Mouse (Mus musculus): Measurements from ENCODE around the gene Hal. TPM values are rescaled to one million over a fixed set of nuclear protein-coding genes. Genes with fewer than 3 reads are reported as not detected.

Gene Hal
- polyA plus RNA-seq, 1 experiment, result 0.18 TPM

GRCm38 (mm10) chr10:93541585-93541984 lies 53.0 kb downstream of the Hal start:
- TF ChIP-seq POLR2A (IDR thresholded peaks at IDR 0.05; ENCODE audit: low read depth, low read length) (no peak), CTCF (IDR thresholded peaks at IDR 0.05; ENCODE audit: extremely low read depth, insufficient read depth, insufficient read length, insufficient replicate concordance) (no peak)
- Histone ChIP-seq H3K36me3 (ENCODE audit: control insufficient read depth, insufficient read depth, low read length) (no peaks in the 10 kb centered on the region), H3K4me3 (ENCODE audit: extremely low read depth, insufficient read depth, insufficient read length) (no peak overlapping the region), H3K27me3 (ENCODE audit: control insufficient read depth, insufficient read depth, low read length) (no peaks in the 10 kb centered on the region), H3K4me1 (ENCODE audit: control insufficient read depth, insufficient read depth, insufficient read length) (peaks cover 14% of the 10 kb centered on the region), H3K27ac (ENCODE audit: insufficient read depth, low read length) (no peak overlapping the region)
- peak in 1 of 2 experiments; percentile 41 for DNase-seq (ENCODE audit: low read depth in 1 of 2, low spot score in 2 of 2)
- WGBS, result 60% methylated on average over 1 of the region's 1 CpGs

- H3K27me3 ChIP-seq (ENCODE audit: control insufficient read depth, insufficient read depth, low read length), result no peaks in the 10 kb centered on the region
- no peak overlapping the region for H3K27ac ChIP-seq (ENCODE audit: insufficient read depth, low read length)
- H3K4me3 ChIP-seq (ENCODE audit: extremely low read depth, insufficient read depth, insufficient read length), result no peak overlapping the region
- 37% methylated on average over 4 of the region's 4 CpGs for WGBS
- H3K36me3 ChIP-seq (ENCODE audit: control insufficient read depth, insufficient read depth, low read length), result no peaks in the 10 kb centered on the region
- H3K4me1 ChIP-seq (ENCODE audit: control insufficient read depth, insufficient read depth, insufficient read length), result peaks cover 14% of the 10 kb centered on the region
- DNase-seq (ENCODE audit: low read depth in 1 of 2, low spot score in 2 of 2), result no peak
- TF ChIP-seq CTCF (IDR thresholded peaks at IDR 0.05; ENCODE audit: extremely low read depth, insufficient read depth, insufficient read length, insufficient replicate concordance) (no peak), POLR2A (IDR thresholded peaks at IDR 0.05; ENCODE audit: low read depth, low read length) (no peak)
Observed at GRCm38 (mm10) chr10:93542356-93542755, 53.8 kb downstream of the Hal start.

GRCm38 (mm10) chr10:93543176-93543575 lies 54.6 kb downstream of the Hal start:
- no peak for TF ChIP-seq CTCF (IDR thresholded peaks at IDR 0.05; ENCODE audit: extremely low read depth, insufficient read depth, insufficient read length, insufficient replicate concordance)
- no peak for TF ChIP-seq POLR2A (IDR thresholded peaks at IDR 0.05; ENCODE audit: low read depth, low read length)
- Histone ChIP-seq H3K36me3 (ENCODE audit: control insufficient read depth, insufficient read depth, low read length) (no peaks in the 10 kb centered on the region), H3K27me3 (ENCODE audit: control insufficient read depth, insufficient read depth, low read length) (no peaks in the 10 kb centered on the region), H3K4me3 (ENCODE audit: extremely low read depth, insufficient read depth, insufficient read length) (no peak overlapping the region), H3K4me1 (ENCODE audit: control insufficient read depth, insufficient read depth, insufficient read length) (peaks cover 14% of the 10 kb centered on the region), H3K27ac (ENCODE audit: insufficient read depth, low read length) (no peak overlapping the region)
- whole genome bisulfite sequencing, result 80% methylated on average over 6 of the region's 6 CpGs
- no peak for DNase-seq (ENCODE audit: low read depth in 1 of 2, low spot score in 2 of 2)

DNA sequence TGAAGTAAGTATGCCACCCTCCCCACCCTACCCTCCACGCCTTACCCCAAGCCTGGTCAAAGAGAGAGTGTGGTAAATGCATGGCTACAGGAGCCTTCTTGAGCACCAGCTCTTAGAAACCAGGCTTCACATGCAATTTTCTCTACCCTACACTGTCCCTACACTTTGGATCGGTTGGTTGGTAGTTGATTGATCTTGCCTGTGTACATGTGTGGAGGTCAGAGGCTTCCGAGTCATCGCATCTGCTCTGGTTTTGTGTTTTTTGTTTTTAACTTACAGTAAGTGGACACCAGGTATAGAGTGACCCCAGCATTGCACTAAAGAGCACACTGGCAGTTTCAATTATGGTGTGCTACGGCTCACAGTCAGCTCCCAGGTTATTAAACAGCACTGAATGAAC lies 55.6 kb downstream of the Hal start:
- Histone ChIP-seq H3K4me3 (ENCODE audit: extremely low read depth, insufficient read depth, insufficient read length) (no peak overlapping the region), H3K27me3 (ENCODE audit: control insufficient read depth, insufficient read depth, low read length) (no peaks in the 10 kb centered on the region), H3K27ac (ENCODE audit: insufficient read depth, low read length) (no peak overlapping the region), H3K36me3 (ENCODE audit: control insufficient read depth, insufficient read depth, low read length) (no peaks in the 10 kb centered on the region), H3K4me1 (ENCODE audit: control insufficient read depth, insufficient read depth, insufficient read length) (peaks cover 14% of the 10 kb centered on the region)
- 86% methylated on average over 5 of the region's 5 CpGs for WGBS
- TF ChIP-seq POLR2A (IDR thresholded peaks at IDR 0.05; ENCODE audit: low read depth, low read length), result no peak
- no peak for TF ChIP-seq CTCF (IDR thresholded peaks at IDR 0.05; ENCODE audit: extremely low read depth, insufficient read depth, insufficient read length, insufficient replicate concordance)
- DNase-seq (ENCODE audit: low read depth in 1 of 2, low spot score in 2 of 2), result no peak

DNA sequence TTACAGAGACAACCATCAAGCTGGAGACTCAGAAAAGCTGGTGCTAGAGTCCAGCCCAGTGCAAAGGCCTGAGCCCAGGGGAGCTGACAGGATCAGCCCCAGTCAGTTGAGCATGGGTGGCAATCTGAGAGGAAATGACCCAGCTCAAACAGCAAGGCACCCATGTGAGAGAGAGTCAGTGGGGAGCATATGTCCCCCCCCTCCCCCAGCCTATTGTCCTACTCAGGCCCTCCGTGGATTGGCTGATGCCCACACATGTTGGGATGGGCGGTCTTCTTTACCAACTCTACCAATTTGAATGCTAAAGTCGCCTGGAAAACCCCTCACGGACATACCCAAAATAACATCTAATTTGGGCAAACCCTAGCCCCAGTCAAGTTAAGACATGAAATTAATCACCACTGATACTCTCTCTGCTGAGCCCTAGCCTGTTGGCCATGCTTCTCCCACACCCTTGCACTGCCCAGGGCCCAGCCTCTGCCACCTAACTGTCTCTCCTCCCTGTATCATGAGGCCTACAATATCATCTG lies 59.2 kb downstream of the Hal start:
- Histone ChIP-seq H3K27me3 (ENCODE audit: control insufficient read depth, insufficient read depth, low read length) (no peaks in the 10 kb centered on the region), H3K4me1 (ENCODE audit: control insufficient read depth, insufficient read depth, insufficient read length) (no peaks in the 10 kb centered on the region), H3K36me3 (ENCODE audit: control insufficient read depth, insufficient read depth, low read length) (no peaks in the 10 kb centered on the region), H3K4me3 (ENCODE audit: extremely low read depth, insufficient read depth, insufficient read length) (no peak overlapping the region), H3K27ac (ENCODE audit: insufficient read depth, low read length) (no peak overlapping the region)
- TF ChIP-seq CTCF (IDR thresholded peaks at IDR 0.05; ENCODE audit: extremely low read depth, insufficient read depth, insufficient read length, insufficient replicate concordance), result no peak
- TF ChIP-seq POLR2A (IDR thresholded peaks at IDR 0.05; ENCODE audit: low read depth, low read length), result no peak
- WGBS, result 82% methylated on average over 4 of the region's 4 CpGs
- DNase-seq (ENCODE audit: low read depth in 1 of 2, low spot score in 2 of 2), result no peak

DNA sequence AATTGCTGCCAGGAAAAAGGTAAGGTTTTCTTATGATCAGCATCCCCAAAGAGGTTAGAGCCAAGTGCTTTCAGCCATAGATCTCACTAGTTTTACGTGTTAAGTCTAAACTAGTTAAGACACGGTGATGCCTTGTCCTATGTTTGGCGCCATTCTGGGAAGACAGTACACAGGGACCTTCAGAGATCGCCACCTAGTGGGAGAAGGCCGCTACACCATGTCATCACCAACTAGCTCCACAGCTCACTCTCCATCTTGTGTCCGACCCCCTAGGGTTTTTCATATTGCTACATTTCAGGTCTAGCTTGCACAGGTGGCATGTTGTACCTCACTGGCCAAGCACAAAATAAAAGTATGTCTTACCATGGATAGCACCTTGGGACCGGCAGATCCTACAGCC lies 60.4 kb downstream of the Hal start:
- WGBS, result 12% methylated on average over 7 of the region's 7 CpGs
- no peaks in the 10 kb centered on the region for H3K36me3 ChIP-seq (ENCODE audit: control insufficient read depth, insufficient read depth, low read length)
- TF ChIP-seq CTCF (IDR thresholded peaks at IDR 0.05; ENCODE audit: extremely low read depth, insufficient read depth, insufficient read length, insufficient replicate concordance), result peak; percentile 88; the same call in 1 of the 2 replicates
- TF ChIP-seq POLR2A (IDR thresholded peaks at IDR 0.05; ENCODE audit: low read depth, low read length), result no peak
- H3K4me3 ChIP-seq (ENCODE audit: extremely low read depth, insufficient read depth, insufficient read length), result no peak overlapping the region
- H3K4me1 ChIP-seq (ENCODE audit: control insufficient read depth, insufficient read depth, insufficient read length), result no peaks in the 10 kb centered on the region
- no peaks in the 10 kb centered on the region for H3K27me3 ChIP-seq (ENCODE audit: control insufficient read depth, insufficient read depth, low read length)
- DNase-seq (ENCODE audit: low read depth in 1 of 2, low spot score in 2 of 2), result peak; percentile 57 to 73
- no peak overlapping the region for H3K27ac ChIP-seq (ENCODE audit: insufficient read depth, low read length)

DNA sequence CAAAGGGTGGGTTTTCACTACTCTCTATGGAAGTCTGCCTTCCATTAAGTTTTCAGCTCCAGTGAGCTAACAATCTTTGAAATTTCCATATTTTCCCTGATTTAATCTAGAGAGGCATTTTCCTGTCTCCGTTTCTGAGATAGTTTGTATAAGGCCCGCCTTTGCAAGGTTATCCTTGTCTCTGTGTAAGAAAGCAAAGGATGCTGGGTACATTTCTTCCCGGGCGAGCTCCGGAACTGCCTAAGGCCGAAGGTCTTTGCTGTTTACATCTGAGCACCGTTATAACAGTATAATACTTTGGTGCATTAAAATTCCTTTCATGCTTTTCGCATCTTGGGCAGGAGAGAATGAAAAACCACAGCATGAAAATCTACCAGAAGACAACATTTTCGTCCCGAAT lies 61.3 kb downstream of the Hal start:
- no peaks in the 10 kb centered on the region for H3K36me3 ChIP-seq (ENCODE audit: control insufficient read depth, insufficient read depth, low read length)
- no peak for DNase-seq (ENCODE audit: low read depth in 1 of 2, low spot score in 2 of 2)
- H3K4me3 ChIP-seq (ENCODE audit: extremely low read depth, insufficient read depth, insufficient read length), result no peak overlapping the region
- H3K4me1 ChIP-seq (ENCODE audit: control insufficient read depth, insufficient read depth, insufficient read length), result no peaks in the 10 kb centered on the region
- no peak overlapping the region for H3K27ac ChIP-seq (ENCODE audit: insufficient read depth, low read length)
- H3K27me3 ChIP-seq (ENCODE audit: control insufficient read depth, insufficient read depth, low read length), result no peaks in the 10 kb centered on the region
- TF ChIP-seq POLR2A (IDR thresholded peaks at IDR 0.05; ENCODE audit: low read depth, low read length) (no peak), CTCF (IDR thresholded peaks at IDR 0.05; ENCODE audit: extremely low read depth, insufficient read depth, insufficient read length, insufficient replicate concordance) (no peak)
- WGBS, result 92% methylated on average over 10 of the region's 10 CpGs

Measured in spleen, adult 2 months (tissue).